Mouse (Mus musculus) lung, embryonic 14.5 days (tissue): Measurements from ENCODE around the gene Gm6460. TPM values are rescaled to one million over a fixed set of nuclear protein-coding genes. Genes with fewer than 3 reads are reported as not detected.
"Not testable (repeated sequence)": the region's sequence is repeated elsewhere in the genome, so short reads cannot be mapped to it uniquely, and the experiment has no call there.

Experiments used
- ATAC-seq: fragments of 200-750 bp; cut with Nextera tagmentation; 2 replicates; pipeline ENCODE4 v1.8.0; 2017; ENCODE audit warnings: mild to moderate bottlenecking, moderate TSS enrichment, moderate library complexity; ENCODE audit not compliant: insufficient read depth
- DNase-seq: peaks from one replicate; pipeline ENCODE4 v3.0.0-alpha.2; 2015
- H3K27ac ChIP-seq: fragments of 300-500 bp; sonication (generic); 2 replicates; pipeline ENCODE4 v1.5.1; 2014; ENCODE audit warnings: low read depth, mild to moderate bottlenecking, moderate library complexity
- H3K27me3 ChIP-seq: fragments of 300-500 bp; sonication (generic); 2 replicates; pipeline ENCODE4 v1.6.1; 2014; ENCODE audit warnings: low read length, control low read depth; ENCODE audit not compliant: insufficient read depth
- H3K36me3 ChIP-seq: fragments of 300-500 bp; sonication (generic); 2 replicates; pipeline ENCODE4 v1.6.1; 2014; ENCODE audit warnings: control low read depth; ENCODE audit not compliant: insufficient read depth
- H3K4me1 ChIP-seq: fragments of 300-500 bp; sonication (generic); 2 replicates; pipeline ENCODE4 v1.6.1; 2014; ENCODE audit warnings: antibody characterized with exemption, control low read depth; ENCODE audit not compliant: insufficient read depth
- H3K4me2 ChIP-seq: fragments of 300-500 bp; sonication (generic); 2 replicates; pipeline ENCODE4 v1.6.1; 2014; ENCODE audit warnings: mild to moderate bottlenecking
- H3K4me3 ChIP-seq: fragments of 300-500 bp; sonication (generic); 2 replicates; pipeline ENCODE4 v1.5.1; 2014; ENCODE audit warnings: low read depth, low read length
- H3K9ac ChIP-seq: fragments of 300-500 bp; sonication (generic); 2 replicates; pipeline ENCODE4 v1.6.1; 2014
- H3K9me3 ChIP-seq: fragments of 300-500 bp; sonication (generic); 2 replicates; pipeline ENCODE4 v1.6.1; 2016; ENCODE audit warnings: low read depth, low read length, control low read depth
- WGBS: fragments of 180-500 bp; shearing (Covaris S2); extraction: QIAGEN DNeasy Blood & Tissue Kit; methylation state at CpG from one replicate; pipeline ENCODE4 v1.1.7; 2014; 5-methylcytosine and 5-hydroxymethylcytosine counted together
- polyA plus RNA-seq: library from polyadenylated mRNA; unstranded; fragments of >200 nt; fragmentation: Nextera tagmentation; extraction: Ambion mirVana; gene quantifications from 2 replicates; pipeline ENCODE4 v1.2.1, GENCODE M21; 2014

Gene Gm6460
- not detected in 2 replicates for polyA plus RNA-seq

- not testable (repeated sequence) for H3K27me3 ChIP-seq, H3K36me3 ChIP-seq, H3K4me2 ChIP-seq, DNase-seq, H3K9me3 ChIP-seq, H3K27ac ChIP-seq, H3K4me1 ChIP-seq, H3K4me3 ChIP-seq, H3K9ac ChIP-seq, ATAC-seq
- WGBS = no CpG with 5 or more reads among the region's 3 CpGs
Observed at GRCm38 (mm10) chr5:11594613-11595012, at the start of gene Gm6460. Gene Gm6460 (plus strand): TSS chr5:11594913.

Other genes starting within 250 kb of the Gm6460 start
- not detected in 2 replicates for gene Gm8897, start 178.5 kb upstream of the Gm6460 start, polyA plus RNA-seq
- not detected in 2 replicates for gene Gm8906, start 92.2 kb upstream of the Gm6460 start, polyA plus RNA-seq
- not detected in 2 replicates for gene Gm8922, start 87.0 kb downstream of the Gm6460 start, polyA plus RNA-seq
- gene Gm8926, start 175.6 kb downstream of the Gm6460 start, polyA plus RNA-seq = not detected in 2 replicates